Mouse (Mus musculus) spleen, postnatal 4 days (tissue): ENCODE results near the gene Aldh9a1.

Experiments used
- DNase-seq, 2 experiments: peaks; one replicate each; pipeline ENCODE4 v3.0.0; 2022; ENCODE audit warnings: low spot score in 2 of 2

Gene Aldh9a1

DNA sequence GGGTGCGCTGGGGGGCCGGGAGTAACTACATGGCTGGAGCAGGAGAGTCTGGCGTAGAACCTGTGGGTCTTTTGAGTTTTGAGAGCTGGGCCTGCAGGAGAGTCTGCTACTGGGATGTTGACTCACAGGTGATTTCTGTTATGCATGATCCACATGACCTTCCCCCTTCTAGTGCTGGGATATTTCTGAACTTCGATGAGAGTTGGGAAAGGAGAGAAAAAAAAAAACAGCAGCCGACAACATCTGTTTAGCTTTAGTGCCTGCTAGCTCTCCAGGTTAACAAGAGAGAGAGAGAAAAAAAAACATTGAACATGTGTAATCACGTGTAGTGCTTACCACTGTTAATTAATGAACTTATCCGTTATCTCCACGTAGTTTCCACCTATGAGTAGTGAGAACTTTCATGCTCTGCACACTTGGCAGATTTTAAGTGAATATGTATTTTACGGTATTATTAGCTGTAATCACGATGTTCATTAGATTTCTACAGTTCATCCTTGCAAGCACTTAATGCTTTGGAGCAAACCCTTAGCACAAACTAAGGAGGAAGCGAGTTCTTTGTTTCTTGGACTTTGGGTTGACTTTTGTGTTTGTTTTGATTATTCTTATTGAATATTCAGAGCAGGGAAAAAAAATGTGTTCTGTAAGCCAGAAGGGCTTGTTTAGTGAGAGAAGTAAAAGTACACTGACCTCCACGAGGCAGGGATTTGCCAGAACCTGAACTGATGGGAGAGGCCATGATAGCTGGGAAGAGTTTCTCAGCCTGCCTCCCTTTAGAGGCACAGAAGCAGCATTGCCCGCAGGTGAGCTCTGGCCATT, 1.0 kb downstream of the Aldh9a1 start:
- DNase-seq, result no peak

DNA sequence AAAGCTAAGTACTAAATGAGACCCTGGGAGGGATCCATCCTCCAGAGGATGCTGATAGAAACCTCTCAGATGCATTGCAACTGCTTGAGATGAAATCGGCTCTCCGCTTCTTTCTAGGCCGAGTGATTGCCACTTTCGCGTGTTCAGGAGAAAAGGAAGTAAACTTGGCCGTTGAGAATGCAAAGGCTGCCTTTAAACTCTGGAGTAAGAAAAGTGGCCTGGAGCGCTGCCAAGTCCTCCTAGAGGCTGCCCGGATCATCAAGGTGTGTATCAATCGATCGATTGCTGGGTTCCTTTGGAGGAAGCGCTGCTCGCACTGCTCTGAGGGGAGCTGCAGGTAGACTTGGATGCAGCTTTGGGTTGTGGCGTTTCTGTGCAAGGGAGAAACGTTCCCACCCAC, 2.6 kb downstream of the Aldh9a1 start:
- DNase-seq, result no peak

DNA sequence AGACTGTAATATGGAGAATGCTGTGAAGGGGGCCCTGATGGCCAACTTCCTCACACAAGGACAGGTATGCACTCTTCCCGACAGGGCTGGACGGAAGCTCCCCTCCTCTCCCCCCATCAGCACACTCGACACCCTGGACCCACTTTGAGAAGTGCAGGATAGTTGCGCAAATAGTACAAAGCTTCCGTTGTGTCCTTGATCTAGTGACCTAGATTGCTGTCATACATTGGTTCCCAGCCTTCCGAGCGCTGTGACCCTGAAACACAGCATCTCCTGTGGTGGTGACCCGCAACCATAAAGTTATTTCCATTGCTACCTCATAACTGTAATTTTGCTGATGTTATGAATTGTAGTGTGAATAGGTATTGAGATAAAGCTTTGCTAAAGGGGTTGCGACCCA, 7.6 kb downstream of the Aldh9a1 start:
- no peak for DNase-seq

DNA sequence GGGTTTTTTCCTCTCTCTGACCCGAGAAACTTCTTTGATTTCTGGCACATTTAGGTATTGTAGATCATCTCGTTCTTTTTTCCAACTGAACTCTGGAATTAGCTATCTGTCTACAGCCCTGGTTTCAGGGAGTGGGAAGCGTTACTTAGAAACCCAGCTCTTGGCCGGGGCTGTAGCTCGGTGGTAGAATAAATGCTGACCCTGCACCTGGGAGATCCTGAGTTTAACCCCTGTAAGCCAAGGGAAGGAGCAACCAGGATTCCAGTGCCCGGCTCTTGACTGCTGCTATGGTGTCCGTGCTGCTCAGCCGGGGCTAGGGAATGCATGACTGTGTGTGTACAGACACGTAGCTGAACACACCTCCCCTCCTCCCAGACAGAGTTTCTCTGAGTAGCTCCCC, 8.9 kb downstream of the Aldh9a1 start:
- DNase-seq, result no peak

DNA sequence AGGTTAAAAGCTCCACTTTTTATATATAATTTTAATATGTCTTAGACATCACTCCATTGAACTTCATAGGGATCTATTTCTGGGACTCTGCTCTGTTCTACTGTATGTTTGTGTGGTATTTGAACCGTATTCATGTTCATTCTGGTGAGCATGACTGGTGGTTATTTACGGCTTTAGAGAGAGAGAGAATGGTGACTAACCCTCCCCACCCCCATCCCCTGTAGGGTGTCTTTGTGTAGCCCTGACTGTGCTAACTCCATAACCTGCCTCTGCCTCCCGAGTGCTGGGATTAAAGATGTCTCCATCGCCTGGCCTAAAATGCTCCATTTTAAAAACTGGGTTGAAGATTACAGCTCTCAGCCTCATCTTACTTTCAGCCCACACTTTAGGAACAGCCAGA, 10.5 kb downstream of the Aldh9a1 start:
- DNase-seq, result no peak

DNA sequence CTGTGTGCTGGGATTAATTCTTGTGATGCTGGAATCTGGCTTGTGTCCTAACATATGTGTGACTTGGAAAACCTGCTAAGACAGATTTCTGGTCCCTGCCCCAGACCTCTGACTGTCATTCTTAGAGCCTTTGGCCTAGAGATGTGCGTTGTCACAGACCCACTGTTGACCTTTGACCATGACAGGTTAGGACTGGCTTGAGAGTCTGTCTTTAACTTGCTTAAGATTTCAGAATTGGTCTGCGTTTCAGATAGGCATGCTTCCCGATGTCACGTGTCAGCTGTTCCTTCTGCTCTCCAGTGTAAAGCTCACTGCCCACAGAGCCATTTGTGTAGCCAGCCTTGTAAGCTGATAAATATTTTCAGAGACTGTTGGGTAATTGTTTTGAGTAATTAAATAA, 13.0 kb downstream of the Aldh9a1 start:
- DNase-seq, result no peak

DNA sequence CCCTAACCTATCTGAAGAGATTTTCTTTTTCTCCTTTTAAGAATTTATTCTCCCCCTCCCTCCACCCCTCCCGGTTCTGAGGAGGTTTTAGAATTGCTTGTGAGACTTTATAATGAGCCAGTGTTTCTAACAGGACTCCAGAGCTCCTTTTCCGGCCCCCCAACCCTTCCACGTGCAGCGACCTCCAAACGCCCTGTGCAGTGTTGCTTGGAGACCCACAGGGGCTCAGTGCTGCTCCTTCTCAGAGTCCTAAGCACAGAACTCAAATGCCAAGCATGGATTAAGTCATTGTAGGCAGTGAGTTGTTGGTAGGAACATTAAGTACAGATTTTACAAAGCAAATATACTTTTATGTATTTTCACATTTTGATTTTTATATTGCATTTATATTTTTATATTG, 13.5 kb downstream of the Aldh9a1 start:
- DNase-seq, result no peak

DNA sequence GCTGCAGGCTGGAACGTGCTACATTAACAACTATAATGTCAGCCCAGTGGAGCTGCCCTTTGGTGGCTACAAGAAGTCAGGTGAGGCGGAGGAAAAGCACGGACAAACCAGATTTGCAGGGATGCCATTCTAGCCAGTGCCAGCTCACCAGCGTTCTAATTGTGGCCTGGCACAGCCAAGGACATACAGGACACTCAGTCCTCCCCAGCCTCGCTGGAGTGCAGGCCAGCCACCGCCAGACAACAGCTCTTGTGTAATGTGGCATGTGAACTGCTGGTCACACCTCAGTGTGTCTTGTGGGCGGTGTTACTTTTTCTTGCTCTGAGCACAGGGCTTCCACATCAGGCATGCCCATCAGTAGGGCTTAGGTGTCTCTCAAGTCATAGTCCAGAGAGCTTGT, 16.0 kb downstream of the Aldh9a1 start:
- no peak for DNase-seq

DNA sequence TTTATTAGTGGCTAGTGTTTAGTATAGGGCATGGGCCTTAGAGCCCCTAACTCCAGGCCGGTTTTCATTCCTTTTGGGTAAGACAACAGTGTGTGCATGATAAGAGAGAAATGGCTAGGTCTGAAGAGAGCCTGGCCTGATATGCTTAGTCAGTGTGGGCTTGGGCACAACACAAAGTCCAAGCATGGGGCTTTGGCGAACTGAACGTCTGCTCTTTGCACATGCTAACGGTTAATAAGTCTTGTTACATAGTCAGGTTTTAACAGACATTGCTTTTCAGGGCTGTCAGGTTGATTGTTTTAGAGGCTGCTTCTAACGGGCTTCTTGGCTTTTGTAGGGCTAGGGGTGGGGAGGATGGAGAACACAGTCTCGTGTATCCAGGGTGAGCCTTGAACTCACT, 16.8 kb downstream of the Aldh9a1 start:
- no peak for DNase-seq

DNA sequence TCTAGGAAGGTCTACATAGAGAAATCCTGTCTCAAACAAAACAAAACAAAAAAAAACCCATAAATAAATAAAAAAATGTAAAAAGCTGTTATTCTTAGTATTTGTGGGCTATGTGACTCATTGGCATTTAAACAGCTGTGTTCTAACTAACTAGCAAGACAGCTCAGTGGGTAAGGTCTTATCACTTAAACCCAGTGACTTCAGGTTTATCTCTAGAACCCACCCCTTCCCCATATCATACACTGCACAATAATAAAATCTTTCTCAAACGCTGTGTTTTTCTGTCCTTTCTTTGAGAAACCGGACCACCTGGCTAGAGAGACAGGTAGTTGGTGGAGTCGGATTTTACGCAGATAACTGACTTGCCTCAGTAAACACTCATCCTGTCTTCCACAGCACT, 18.2 kb downstream of the Aldh9a1 start:
- no peak for DNase-seq

DNA sequence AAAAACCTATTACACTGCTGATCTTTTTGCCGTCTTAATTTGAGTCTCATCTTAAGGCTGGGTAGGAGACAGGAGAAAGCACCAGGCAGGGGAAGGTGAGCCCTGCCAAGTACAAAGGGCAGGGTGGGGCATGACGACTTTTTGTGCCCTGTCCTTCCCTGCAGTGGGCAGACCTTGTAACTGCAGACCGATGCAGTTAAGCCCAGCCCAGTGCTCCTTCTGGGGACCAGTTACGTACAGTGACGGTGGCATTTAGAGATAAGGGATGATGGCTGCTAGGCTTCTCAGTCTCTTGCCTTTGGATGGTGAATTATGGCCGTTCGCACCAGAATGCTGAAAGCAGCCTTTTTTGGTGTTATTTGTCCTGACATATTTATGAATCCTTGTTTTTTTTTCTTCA, 18.7 kb downstream of the Aldh9a1 start:
- DNase-seq, result peak in 1 of 2 experiments; percentile 55

DNA sequence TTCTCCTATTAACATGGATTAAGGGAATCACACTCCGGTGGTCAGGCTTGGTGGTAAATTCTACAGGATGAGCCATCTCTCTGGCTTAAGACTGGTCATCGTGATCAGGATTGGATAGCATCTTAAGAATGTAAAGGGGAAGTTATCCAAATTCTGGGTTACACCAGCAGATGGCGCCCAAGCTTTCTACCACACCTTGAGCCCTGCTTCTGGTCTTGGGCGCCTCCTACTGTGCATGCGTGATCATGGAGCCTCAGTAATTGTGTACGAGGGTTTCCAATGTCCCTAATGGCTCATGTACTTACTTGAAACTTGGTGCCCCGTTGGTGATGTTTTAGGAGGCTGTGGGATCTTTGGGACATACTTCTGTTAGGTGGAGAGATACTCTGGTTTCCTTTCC, 20.1 kb downstream of the Aldh9a1 start:
- peak; percentile 91 to 97 for DNase-seq

DNA sequence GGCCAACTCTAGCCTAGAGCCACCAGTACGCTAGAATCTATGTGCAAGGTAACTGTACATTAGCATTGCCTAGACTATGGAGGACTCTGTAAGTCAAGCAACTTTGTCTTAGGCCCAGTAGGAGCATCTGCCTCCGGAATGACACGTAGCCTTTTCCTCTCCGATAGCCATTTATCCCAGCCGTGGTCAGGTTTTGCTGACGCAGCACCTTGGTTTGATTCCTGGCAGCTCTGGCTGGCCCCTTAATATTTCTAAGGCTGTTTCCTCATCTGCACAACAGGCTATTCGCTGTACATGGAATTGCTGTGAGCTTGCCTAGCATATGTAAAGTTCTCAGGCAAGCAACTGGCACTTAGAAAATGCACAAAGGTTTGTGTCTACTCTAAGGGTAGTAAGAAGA, 22.9 kb downstream of the Aldh9a1 start:
- DNase-seq, result no peak

DNA sequence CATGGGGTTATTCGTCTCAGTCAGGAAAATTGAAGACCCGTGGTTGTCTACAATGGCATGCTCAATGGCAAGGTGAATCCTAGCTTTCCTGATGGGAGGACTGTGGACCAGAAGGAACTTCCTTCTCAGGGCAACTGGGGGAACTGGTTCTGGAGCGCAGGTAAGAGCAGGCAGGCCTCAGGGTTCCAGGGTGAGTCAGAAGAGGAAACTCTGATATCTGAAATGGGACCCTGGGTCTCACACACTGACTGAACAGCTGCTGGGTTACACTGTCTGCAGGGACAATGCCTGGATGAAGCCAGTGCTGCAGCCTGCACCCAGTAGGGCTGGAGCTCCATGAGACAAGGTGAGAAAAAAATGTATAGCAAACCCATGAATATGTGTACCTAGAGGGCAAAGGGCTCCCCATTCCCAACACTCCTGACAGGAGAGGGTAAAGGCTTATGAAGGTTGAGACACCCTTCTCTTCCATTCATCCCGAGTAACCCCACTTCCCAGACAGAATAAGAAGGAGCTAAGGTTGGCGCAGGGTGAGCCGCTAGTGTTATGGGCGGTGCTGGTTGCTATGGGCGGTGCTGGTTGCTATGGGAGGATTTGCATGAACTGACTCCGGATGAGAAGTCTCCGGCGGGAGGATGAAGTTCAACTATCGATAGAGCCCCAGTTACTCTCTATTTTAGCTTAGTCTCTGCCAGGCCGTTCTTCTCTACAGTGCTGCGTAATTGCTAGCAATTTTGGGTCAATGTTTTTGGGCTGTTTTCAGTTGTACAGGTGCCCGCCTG, 24.4 kb downstream of the Aldh9a1 start:
- peak; percentile 86 to 90 for DNase-seq

DNA sequence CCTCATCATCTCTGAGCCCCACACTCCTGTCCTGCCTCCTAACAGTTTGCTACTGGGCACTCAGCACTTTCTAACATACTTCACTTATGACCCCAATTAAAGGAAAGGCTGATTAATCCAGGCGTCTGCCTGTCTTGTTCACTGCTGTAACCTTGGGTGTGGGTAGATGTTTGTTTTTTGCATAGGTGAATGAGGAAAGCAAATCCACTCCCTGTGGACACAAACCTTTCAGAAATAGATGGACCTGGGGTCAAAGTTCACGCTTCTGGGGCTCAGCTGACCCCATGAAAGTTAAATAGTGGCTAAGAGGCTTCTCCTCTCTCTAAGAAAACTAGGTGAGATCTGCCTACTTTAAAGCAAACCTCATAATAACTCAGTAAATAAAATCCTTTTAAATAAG, 25.2 kb downstream of the Aldh9a1 start:
- DNase-seq, result no peak

DNA sequence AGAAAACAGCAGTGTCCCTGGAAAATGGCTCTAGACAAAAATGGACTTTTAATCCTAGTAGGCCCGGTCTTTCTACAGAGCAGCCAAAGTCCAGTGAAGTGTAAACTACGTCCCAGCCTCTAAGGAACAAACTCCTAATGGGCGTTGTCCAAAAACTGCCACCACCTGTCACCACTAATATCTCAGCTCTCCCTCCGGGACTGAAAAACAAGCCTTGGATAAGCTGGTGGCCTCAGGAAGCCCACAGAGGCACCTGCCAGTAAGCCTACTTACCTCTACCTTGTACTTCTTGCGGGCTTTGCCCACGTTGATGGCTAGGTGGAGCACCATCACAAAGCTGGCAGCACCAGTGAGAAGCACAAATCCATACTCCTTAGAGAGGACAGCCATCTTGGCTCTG, 28.2 kb downstream of the Aldh9a1 start:
- DNase-seq, result no peak

DNA sequence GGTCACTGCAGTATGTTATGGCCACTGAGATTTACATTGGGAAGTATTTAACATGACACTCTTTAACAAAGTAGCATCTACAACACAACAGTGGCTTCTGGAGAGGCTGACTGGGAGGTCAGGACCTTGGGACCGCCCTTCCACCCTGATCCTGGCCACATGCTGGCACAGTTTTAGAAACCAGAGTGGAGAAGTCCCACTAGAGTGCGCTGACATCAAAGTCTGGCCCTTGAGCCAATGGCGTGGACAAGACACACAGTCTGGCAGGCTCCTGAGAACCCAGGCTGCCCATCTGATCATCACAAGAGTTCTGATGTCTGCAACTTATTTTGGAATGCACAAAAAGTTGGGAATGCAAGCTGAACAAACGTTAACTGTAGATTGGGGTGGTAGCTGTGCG, 30.0 kb downstream of the Aldh9a1 start:
- DNase-seq, result no peak

DNA sequence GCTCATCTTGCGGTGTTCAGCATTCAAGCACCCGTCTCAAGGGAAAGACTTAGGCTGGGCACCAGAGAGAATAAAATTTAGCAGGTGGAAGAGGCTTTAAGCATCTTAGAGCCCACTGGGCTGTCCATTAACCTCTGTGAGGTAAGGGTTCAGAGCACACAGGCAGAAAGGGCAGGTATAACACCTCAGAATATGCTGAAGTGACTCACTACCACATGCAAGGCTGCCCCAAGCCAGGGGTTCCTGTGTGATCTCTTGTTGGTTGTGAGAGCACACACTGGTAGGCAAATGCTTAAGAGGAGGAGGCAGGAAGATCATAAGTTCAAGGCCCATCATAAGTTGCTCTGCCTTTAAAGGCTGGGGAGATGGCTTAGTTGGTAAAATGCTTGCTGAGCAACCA, 30.4 kb downstream of the Aldh9a1 start:
- DNase-seq, result no peak

DNA sequence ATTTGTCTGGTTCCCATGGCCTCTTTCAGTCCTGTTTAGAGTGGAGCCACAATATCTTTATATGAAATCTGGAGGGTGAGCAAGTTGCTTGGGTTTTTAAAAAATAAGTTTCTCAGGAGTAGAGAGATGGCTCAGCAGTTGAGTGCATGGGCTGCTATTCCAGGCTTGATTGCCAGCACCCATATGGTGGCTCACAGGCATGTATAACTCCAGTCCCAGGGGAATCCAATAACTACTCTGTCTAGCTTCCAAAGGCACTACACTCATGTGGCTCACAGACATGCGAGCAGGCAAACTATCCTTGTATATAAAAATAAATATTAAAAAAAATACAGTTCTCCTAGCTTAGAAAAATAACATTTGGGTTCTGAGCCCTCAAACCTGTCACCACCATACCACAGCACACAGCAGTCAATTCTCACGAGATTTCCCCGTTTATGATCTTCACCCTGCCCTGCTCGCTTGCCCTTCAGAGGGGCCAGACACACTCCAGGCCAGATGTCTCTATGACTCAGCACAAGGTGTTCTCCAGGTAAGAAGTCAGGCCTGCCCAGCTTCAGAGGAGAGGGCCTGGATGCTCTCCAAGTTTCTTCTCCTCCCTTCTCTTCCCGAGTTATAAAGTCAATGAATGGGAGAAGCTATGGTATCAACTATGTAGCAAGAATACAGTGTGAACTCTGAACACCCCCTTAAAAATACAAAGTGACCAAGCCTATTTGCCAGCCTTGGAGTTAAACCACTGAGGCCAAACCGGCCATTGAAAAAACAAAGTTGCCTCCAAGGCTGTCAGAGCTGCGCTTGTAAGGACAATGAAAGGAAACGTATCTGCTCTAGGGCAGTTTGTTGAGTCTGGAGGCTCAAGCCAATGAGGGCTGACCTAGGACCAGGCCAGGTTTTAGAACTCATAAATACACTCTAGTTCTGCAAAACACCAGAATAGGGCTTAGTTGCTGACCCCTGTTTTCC, 31.5 kb downstream of the Aldh9a1 start:
- DNase-seq, result no peak

DNA sequence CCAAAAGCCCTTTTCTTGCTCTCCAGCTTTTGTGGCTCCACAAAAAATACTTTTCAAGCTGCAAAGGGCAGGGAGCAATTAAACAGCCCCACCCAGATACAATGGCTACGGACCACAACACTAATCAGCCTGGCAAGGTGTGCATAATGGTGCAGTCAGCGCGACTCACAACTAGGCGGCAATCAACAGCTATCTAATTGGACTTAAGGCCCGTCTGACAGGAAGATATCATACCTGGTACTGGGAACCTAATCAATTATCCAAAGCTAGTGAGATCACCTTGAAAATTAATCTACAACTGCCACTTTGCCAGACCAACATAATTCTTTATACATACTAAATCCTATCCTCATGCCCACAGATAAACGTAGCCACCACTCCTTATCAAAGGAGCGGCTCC, 32.5 kb downstream of the Aldh9a1 start:
- DNase-seq, result no peak

DNA sequence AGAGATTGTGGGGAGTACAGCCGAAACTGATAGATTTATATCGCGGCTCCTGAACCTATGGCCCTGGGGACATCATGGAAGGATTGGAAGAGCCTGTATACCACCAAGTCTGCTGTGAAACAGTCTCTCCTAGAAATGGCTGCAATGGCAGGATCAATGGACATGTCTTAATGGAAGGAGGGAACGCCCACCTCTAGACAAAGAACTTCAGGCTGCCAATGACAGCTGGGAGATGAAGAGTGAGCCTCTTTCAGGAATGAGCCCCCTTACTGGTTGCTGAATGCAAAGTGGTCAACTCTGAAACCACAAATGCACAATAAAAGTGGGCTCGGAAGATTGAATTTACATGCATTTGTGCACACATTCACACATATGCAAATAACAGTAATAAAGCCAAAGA, 33.0 kb downstream of the Aldh9a1 start:
- DNase-seq, result no peak

DNA sequence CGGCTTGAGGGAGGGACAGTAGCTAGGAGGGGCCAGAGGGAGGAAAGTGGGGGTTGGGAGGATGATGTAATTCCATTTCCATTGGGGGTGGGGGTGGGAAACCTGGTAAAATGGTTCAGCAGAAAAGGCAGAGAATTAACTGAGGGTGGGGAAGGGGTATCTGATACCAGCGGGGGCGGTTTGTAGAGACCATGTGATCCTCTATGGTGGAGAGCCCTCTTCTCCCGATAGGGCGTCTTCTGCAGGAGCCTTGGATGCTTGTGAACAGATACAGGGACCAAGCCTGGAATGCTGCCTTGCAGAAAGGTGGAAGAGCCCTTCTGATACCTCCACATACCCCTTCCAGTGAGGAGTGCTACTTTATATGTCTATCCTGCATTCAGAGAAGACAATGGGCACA, 33.4 kb downstream of the Aldh9a1 start:
- no peak for DNase-seq
